Mouse (Mus musculus) left cerebral cortex, postnatal 10 days (tissue): ENCODE measurements around the gene Edem3. TPM values are rescaled to one million over a fixed set of nuclear protein-coding genes. Genes with fewer than 3 reads are reported as not detected.
A peak's percentile ranks its signal among the peaks of the same experiment; 100 is the strongest.

Experiments used
- DNase-seq, 2 experiments: peaks; one replicate each; pipeline ENCODE4 v3.0.0; 2021 to 2022; ENCODE audit warnings: low spot score in 2 of 2, mixed read lengths in 1 of 2; ENCODE audit errors: extremely low spot score in 1 of 2
- intact Hi-C: fragments of 180-260 bp; cut with DNase I; formaldehyde crosslinking; loops from one replicate; pipeline ENCODE4 v1.15.1; 2025
- total RNA-seq, 2 experiments: library from RNA; stranded (reverse); gene quantifications; 2 replicates each; pipeline ENCODE4 v1.2.3; 2021

The Edem3 gene
- total RNA-seq, 2 experiments from 2014 or later: 41.7 to 43.1 TPM

GRCm38 (mm10) chr1:151849993-151850608, 94.9 kb downstream of the Edem3 start:
- intact Hi-C loops: no loop called here
- DNase-seq: no peak

- peak in 1 of 2 experiments; percentile 25 for DNase-seq
- intact Hi-C loops: no loop called here
These were observed 96.1 kb downstream of the Edem3 start for GRCm38 (mm10) chr1:151851051-151851848.

GRCm38 (mm10) chr1:151851976-151852375, 96.8 kb downstream of the Edem3 start:
- no peak for DNase-seq
- intact Hi-C loops: no loop called here

- DNase-seq: no peak
- intact Hi-C loops: no loop called here
These were observed 100.4 kb downstream of the Edem3 start for GRCm38 (mm10) chr1:151855561-151855960.

DNA sequence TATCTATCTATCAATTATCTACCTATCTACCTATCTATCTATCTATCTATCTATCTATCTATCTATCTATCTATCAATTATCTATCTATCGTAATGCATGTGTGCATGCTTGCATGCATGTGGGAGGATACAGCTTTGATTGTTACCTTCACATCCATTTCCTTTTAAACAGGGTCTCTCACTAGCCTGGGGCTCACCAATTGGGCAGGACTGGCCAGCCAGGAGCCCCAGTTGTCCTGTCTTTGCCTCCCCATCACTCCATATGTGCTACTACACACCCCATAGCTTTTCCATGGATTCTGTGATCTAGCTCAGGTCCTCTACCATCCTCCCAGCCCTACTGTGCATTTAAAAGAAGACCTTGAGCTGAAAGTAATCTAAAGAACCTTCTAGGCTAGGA, 103.3 kb downstream of the Edem3 start:
- DNase-seq: no peak
- intact Hi-C loops: no loop called here

GRCm38 (mm10) chr1:151861334-151861995, 106.3 kb downstream of the Edem3 start:
- no peak for DNase-seq
- intact Hi-C loops: no loop called here

DNA sequence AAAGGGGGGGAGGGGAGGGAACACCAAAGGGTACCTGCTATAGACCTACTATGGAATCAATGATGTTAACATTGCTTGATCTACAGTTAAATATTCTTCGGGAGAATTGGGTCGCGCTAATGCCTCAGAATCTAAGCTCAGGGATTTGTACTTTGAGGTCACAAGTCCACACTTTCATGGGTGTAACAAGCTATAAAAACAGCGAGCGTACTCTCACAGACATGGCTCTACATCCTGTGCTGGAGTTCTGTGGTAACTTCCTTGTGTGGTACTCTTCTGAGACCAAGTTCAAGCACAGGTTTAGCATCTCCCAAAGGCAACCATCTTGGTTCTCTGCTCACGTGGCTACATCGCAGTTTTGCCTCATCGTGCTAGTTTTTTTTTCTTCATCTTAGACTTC, 106.9 kb downstream of the Edem3 start:
- intact Hi-C loops: no loop called here
- DNase-seq: no peak

GRCm38 (mm10) chr1:151863135-151863796, 108.1 kb downstream of the Edem3 start:
- intact Hi-C loops: no loop called here
- no peak for DNase-seq

- DNase-seq: no peak
- intact Hi-C loops: no loop called here
These were observed 108.6 kb downstream of the Edem3 start for GRCm38 (mm10) chr1:151863797-151864147.

- DNase-seq: no peak
- intact Hi-C loops: no loop called here
These were observed 109.2 kb downstream of the Edem3 start for GRCm38 (mm10) chr1:151864326-151864725.

Other genes starting within 250 kb of the Edem3 start
- 1 to 10 TPM; 4.8 to 6.1 TPM for gene Fam129a, start 184.2 kb upstream of the Edem3 start, total RNA-seq